Mouse (Mus musculus) kidney, postnatal 4 days (tissue): ENCODE data around the gene Gm47429.
"Not testable (repeated sequence)": the region's sequence is repeated elsewhere in the genome, so short reads cannot be mapped to it uniquely, and the experiment has no call there.

Experiments used
- DNase-seq, 2 experiments: peaks; one replicate each; pipeline ENCODE4 v3.0.0; 2021; ENCODE audit warnings: mixed read lengths in 2 of 2

Gene Gm47429

GRCm38 (mm10) chr13:50443812-50444211 is at the start of gene Gm47429:
Gene Gm47429 (minus strand): TSS chr13:50443912.
- no peak for DNase-seq

DNA sequence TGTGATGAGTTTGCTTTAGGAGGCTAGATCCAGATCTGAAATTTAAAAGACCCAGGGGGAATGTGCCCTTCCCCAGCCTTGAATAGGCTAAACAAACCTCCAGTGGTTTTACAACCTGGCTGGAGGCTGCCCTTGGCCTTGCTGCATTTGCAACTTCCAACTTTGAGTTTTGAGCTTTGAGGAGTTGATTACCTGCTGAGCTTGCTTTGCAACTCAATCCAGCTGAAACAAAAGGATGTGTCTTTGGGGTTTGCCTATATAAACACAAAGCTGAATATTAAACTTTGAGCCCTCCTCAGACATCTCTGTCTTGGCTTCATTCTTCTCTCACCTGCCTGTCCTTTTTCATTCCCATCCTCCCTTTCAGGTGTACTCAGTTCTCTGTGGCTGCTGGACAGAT is 44.8 kb upstream of the Gm47429 start:
- not testable (repeated sequence) for DNase-seq

- no peak for DNase-seq
These were observed 23.3 kb upstream of the Gm47429 start, which contains the start of gene Nutm2 for GRCm38 (mm10) chr13:50467007-50467406. Gene Nutm2 (plus strand): TSS chr13:50467307.

GRCm38 (mm10) chr13:50464621-50465562 is 21.2 kb upstream of the Gm47429 start:
- peak; percentile 4 to 18 for DNase-seq

DNA sequence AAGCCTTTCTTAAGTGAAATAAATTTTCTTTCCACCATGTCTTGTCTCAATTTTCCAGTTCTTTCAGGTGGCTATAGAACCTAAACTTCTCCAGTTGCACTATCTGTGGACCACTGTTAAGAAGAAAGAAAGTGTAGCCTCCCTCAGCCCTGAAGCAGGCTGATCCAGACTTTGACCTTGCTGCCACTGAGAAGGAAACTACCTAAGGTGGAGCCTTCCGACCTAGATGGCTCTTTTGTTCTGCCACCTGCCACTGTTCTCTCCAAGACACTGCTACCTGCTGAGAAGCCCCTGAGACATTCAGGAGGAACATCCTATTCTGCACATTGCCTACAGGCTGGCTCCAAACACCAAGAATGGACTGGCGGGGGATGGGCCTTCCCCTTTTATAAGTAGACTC is 16.7 kb upstream of the Gm47429 start:
- DNase-seq, result not testable (repeated sequence)

DNA sequence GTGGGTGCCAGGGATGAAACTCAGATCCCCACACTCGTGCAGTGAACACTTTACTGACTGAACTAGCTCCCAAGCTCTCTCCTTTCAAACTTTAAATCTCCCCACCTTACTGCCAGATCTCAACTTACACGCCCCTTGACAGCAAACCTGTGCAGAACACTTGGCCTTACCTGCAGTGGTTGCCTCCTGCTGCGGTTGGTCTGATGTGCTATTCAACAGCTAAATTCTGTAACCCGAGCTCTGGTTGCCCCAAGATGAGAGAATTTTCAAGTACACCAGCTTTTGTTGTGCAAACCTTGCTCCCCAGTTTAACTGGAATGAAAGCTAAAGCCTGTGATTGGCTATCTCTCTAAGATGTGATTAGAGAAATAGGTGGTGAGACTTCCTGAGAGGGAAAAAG is 9.7 kb upstream of the Gm47429 start:
- no peak for DNase-seq

DNA sequence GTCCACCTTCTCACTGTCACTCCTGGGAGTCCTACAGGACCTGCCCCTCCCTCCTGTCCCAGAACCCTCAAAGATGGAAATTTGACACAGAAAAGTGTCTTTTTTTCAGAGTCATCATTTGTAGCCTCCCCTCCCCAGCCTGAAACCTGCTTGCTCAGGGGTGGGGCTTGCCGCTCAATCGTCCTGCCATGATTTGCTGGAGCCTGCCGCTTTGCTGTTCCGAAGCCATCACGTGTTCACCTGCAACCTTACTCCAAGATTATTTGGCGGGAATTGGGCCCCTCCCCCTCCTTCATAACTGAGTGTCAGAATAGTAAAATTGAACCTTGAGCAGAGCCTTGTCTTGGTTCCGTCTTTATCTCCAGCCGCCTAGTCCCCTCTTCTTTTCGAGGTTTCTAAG is 8.6 kb upstream of the Gm47429 start:
- DNase-seq, result not testable (repeated sequence)

DNA sequence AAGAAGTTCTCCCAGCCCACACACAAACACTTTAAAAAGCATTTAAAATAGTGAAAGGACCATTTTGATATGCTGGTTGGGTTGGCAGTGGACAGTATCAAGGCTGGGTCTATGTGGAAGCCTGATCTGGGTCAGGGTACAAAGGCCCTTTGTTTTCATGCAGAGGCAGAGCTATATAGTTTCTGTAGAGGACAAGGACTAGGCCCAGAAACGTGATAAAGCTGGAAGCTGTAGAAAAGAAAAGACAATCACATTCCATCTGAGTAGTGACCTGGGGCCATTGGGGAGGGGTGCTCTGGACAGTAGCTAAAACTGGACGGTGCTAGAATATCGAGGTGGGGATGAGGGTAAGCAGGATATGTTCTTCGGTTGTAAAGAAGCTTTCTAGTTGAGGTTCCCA is 1.5 kb upstream of the Gm47429 start:
- no peak for DNase-seq

DNA sequence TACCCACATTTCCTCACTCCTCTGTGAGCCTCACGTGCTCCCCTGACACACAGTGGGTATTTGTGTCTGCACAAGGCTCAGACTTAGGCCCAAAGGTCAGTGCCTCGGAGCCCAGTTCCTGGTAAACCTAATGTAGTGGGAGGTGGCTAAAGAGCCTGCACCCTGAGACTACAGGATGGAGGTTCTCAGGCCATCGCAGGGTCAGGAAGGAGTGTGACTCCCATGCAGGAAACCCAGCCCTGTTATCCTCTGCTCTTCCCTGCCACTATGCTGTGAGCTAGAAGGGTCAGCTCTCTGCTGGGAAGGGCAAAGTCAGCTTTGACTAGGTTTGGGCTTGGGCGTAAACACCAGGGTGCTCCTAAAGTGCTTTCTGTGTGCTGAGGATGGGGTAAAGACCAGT is 17.0 kb downstream of the Gm47429 start:
- DNase-seq, result no peak

GRCm38 (mm10) chr13:50424517-50424916 is 19.2 kb downstream of the Gm47429 start:
- DNase-seq, result no peak

GRCm38 (mm10) chr13:50423625-50424209 is 20.0 kb downstream of the Gm47429 start:
- peak in 1 of 2 experiments; percentile 19 for DNase-seq

- no peak for DNase-seq
These were observed 25.3 kb downstream of the Gm47429 start for GRCm38 (mm10) chr13:50418421-50418820.

DNA sequence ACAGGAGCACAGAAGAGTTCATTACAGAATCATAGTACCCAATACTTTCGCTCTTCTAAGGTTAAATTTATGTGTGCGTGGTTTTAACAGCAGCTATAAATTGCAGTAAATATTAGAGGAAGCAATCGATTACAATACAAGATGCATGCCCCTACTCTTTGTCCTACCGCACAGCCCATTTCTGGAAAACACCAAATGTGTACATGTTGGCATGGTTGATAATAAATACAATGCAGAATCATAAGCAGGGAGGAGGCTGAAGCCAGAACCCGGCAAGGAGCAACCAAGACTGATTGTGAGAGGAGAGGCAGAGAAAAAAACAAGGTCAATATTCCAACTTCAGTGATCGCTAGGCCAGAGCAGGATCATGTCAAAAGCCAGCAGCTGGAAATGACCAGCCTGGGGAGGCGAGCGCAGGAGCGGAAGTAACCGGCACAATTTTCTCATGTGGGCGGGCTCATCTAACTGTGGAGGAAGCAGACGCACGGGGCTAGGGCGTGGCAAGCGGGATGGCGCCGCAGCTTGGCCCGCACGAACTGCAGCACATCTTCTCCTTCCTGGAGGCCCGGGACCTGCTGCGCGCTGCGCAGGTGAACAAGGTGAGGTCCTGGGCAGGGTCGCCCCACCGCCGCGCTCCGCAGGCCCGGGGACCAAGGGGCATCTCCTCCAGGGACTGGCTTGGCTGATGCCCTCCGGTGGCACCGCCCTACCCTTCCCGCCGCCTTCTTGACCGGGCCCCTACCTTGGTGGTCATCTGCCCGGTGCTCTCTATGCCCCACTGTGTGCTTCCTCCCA is 26.1 kb downstream of the Gm47429 start, which contains the start of gene Fbxw17:
TSS of gene Fbxw17 (plus strand) at position 476 of the 795 bp plus-strand sequence.
- peak; percentile 83 to 89 for DNase-seq
